Mouse (Mus musculus): ENCODE measurements at regions not wholly inside any gene's neighbourhood (a gene's known extent, or its start where the extent isn't known, plus 50 kb on each side); places are given as distances from the start of the nearest gene placed in this dataset.

DNA sequence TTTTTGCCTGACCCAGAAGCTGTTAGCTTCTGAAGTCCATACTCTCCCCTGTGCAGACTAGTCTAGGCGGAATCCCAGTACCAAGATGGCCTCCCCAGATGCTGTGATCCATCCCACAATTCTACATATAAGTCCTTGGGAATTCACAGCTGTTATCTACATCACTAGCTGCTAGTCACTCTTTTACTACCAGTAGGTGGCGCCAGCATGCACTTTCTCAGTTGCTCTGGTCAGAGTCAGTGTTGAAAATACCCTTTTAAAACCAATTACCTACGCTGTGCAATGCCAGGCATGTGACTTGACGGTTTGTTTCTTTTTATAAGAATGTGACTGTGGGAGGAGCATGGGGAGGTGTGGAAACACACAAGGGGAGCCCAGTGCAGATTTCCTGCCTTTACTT is 348.3 kb downstream of the Xylt1 start:
- peak; percentile 4 for DNase-seq

All from kidney, adult 9 months (tissue).